ENCODE assay signal across 24 mouse cellular contexts in genomic region chr2:49773194-49773931, GRCm38 (mm10). TPM values are rescaled to one million over a fixed set of nuclear protein-coding genes. Genes with fewer than 3 reads are reported as not detected.
DNase-seq lines count a peak whose midpoint lies in the region; ATAC-seq and TF ChIP-seq lines count a peak whose summit lies in the region.
"Had no signal": no experiment of that assay in that cellular context is flagged by ENCODE, and none has a peak within 500 bp of the region (broad histone marks: within the 10 kb centered on the region; RNA-seq: fewer than 3 reads in every experiment).

No protein-coding gene starts in this region.

- H3K9ac ChIP-seq in lung, embryonic 14.5 days, result no peak overlapping the region
- no peak overlapping the region; the same call in 1 of the 2 replicates for H3K9ac ChIP-seq in liver, embryonic 13.5 days
- H3K9ac ChIP-seq: embryonic facial prominence, embryonic 12.5 days; forebrain, embryonic 13.5 days; hindbrain, embryonic 15.5 days; midbrain, embryonic 13.5 days had no signal

- H3K4me3 ChIP-seq in lung, embryonic 14.5 days (ENCODE audit: low read depth, low read length), result no peak overlapping the region
- no peak overlapping the region for H3K4me3 ChIP-seq in liver, embryonic 13.5 days (replicated peaks)
- H3K4me3 ChIP-seq: embryonic facial prominence, embryonic 12.5 days; erythroblast, embryonic 14.5 days; forebrain, embryonic 13.5 days; hindbrain, embryonic 15.5 days; limb, embryonic 10.5 days; midbrain, embryonic 13.5 days had no signal

- no peak for ATAC-seq in lung, embryonic 14.5 days (ENCODE audit: insufficient read depth)
- peak; percentile 27; the same call in 1 of the 2 replicates for ATAC-seq in common myeloid progenitor, adult 5-6 weeks (replicated peaks; ENCODE audit: low read depth, poor library complexity, severe bottlenecking)
- ATAC-seq in liver, embryonic 13.5 days (ENCODE audit: low read depth), result peak; percentile 89
- ATAC-seq in megakaryocyte-erythroid progenitor cell, adult 5-6 weeks (replicated peaks; ENCODE audit: low FRiP score, low TSS enrichment, poor library complexity, severe bottlenecking), result peak; percentile 85
- ATAC-seq: forebrain, embryonic 13.5 days; midbrain, embryonic 13.5 days; Patski had no signal

- H3K9me3 ChIP-seq in lung, embryonic 14.5 days (ENCODE audit: low read depth, low read length), result no peaks in the 10 kb centered on the region
- no peaks in the 10 kb centered on the region for H3K9me3 ChIP-seq in liver, embryonic 13.5 days (replicated peaks)
- H3K9me3 ChIP-seq: embryonic facial prominence, embryonic 12.5 days; forebrain, embryonic 13.5 days; hindbrain, embryonic 15.5 days; limb, embryonic 10.5 days; midbrain, embryonic 13.5 days had no signal

- H3K36me3 ChIP-seq in lung, embryonic 14.5 days (ENCODE audit: insufficient read depth), result no peaks in the 10 kb centered on the region
- H3K36me3 ChIP-seq in liver, embryonic 13.5 days, result no peaks in the 10 kb centered on the region
- H3K36me3 ChIP-seq: embryonic facial prominence, embryonic 12.5 days had no signal

- 45% methylated on average over 10 of the region's 10 CpGs for WGBS in lung, embryonic 14.5 days
- WGBS in liver, embryonic 13.5 days (ENCODE audit: insufficient replicate concordance), result 32% methylated on average over 10 of the region's 10 CpGs

- H3K27me3 ChIP-seq in lung, embryonic 14.5 days (ENCODE audit: insufficient read depth, low read length), result no peaks in the 10 kb centered on the region
- no peaks in the 10 kb centered on the region for H3K27me3 ChIP-seq in liver, embryonic 13.5 days
- H3K27me3 ChIP-seq: embryonic facial prominence, embryonic 12.5 days; forebrain, embryonic 13.5 days; hindbrain, embryonic 15.5 days; midbrain, embryonic 13.5 days; Patski had no signal

- TF ChIP-seq CTCF in lung, embryonic 14.5 days (IDR thresholded peaks at IDR 0.05; ENCODE audit: low read depth), result no peak

- no peaks in the 10 kb centered on the region; the same call in 1 of the 2 replicates for H3K4me1 ChIP-seq in lung, embryonic 14.5 days (ENCODE audit: insufficient read depth)
- peaks cover 53% of the 10 kb centered on the region for H3K4me1 ChIP-seq in liver, embryonic 13.5 days (replicated peaks)
- H3K4me1 ChIP-seq: embryonic facial prominence, embryonic 12.5 days; hindbrain, embryonic 15.5 days; limb, embryonic 10.5 days had no signal

- H3K27ac ChIP-seq in lung, embryonic 14.5 days (ENCODE audit: low read depth), result no peak overlapping the region
- H3K27ac ChIP-seq in liver, embryonic 13.5 days, result peak overlapping the region; percentile 86
- H3K27ac ChIP-seq: embryonic facial prominence, embryonic 12.5 days; forebrain, embryonic 13.5 days; hindbrain, embryonic 15.5 days; limb, embryonic 10.5 days; midbrain, embryonic 13.5 days had no signal

- no peak overlapping the region for H3K4me2 ChIP-seq in lung, embryonic 14.5 days
- H3K4me2 ChIP-seq in liver, embryonic 13.5 days, result peak overlapping the region; percentile 2
- H3K4me2 ChIP-seq: embryonic facial prominence, embryonic 12.5 days; forebrain, embryonic 13.5 days; hindbrain, embryonic 15.5 days; midbrain, embryonic 13.5 days had no signal

- peak; percentile 19 for DNase-seq in lung, embryonic 14.5 days
- DNase-seq in lung, postnatal 10 days, result no peak
- DNase-seq in liver, embryonic 13.5 days, result peak; percentile 54
- DNase-seq in retina, postnatal 1 day, result no peak
- no peak for DNase-seq in embryo, embryonic 11 days
- no peak for DNase-seq in right cerebral cortex, adult 18-20 months
- DNase-seq: adrenal gland, adult 2 months; cerebellum, adult 9-11 months; heart, postnatal 4 days; kidney, adult 2 months; kidney, postnatal 10 days; lung, postnatal 14 days; right cerebral cortex, postnatal 25 days had no signal

RNA-seq across cellular contexts. Expression of gene Lypd6b, which starts 14.1 kb away (rescaled TPM):
- polyA plus RNA-seq in lung, embryonic 14.5 days (2014; fragmentation: Nextera tagmentation; extraction: Ambion mirVana), result 1.2 and 2.0 TPM in 2 replicates
- 4.7 TPM in 1 of 2 replicates, not detected in the other for total RNA-seq in common myeloid progenitor, adult 5-6 weeks (2017)
- 0.05 TPM in 1 of 2 replicates, not detected in the other for polyA plus RNA-seq in liver, embryonic 13.5 days (2015; fragmentation: Nextera tagmentation; extraction: Ambion mirVana)
- total RNA-seq in megakaryocyte-erythroid progenitor cell, adult 5-6 weeks (2014; fragmentation: Nextera tagmentation), result not detected in 2 replicates
- total RNA-seq in megakaryocyte-erythroid progenitor cell, adult 5-6 weeks (2017), result 0.95 TPM in 1 of 2 replicates, not detected in the other
- total RNA-seq: gastrocnemius, adult 8-10 months; liver, adult 2 months had no signal
- polyA plus RNA-seq: erythroblast, embryonic 14.5 days; liver, adult 2 months had no signal

Comparison
In these comparisons a context has a peak if more than half of its experiments do, and no peak if none do; other contexts are left out.
1. DNase-seq: peak in lung, embryonic 14.5 days (single experiment) and liver, embryonic 13.5 days (single experiment); none in lung, postnatal 10 days (single experiment), retina, postnatal 1 day (single experiment), embryo, embryonic 11 days (single experiment) and right cerebral cortex, adult 18-20 months (single experiment).